In the genomic region with DNA sequence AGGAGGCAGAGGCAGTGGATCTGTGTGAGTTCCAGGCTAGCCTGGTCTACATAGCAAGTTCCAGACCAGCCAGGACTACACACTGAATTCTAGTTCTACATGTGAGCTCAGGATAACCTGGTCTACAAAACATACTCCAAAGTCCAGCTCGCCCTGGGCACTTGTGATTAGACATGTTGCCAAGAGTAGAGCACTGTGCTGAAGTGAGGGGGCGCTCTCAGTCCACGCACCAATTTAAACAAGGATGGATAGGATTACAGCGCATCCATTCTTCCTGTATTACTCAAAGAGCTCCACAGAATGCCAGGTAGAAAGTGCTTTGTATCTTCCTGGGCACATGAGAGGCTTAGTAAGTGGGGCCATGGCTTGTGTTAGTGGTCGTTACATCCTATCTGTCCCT, we compare ENCODE assay signal across 8 mouse cellular contexts. TPM values are rescaled to one million over a fixed set of nuclear protein-coding genes. Genes with fewer than 3 reads are reported as not detected.
DNase-seq lines count a peak whose midpoint lies in the region; ATAC-seq and TF ChIP-seq lines count a peak whose summit lies in the region.

No protein-coding gene starts in this region.

- H3K9me3 ChIP-seq in midbrain, embryonic 12.5 days = no peaks in the 10 kb centered on the region
- no peaks in the 10 kb centered on the region for H3K9me3 ChIP-seq in midbrain, embryonic 10.5 days (replicated peaks)
- no peaks in the 10 kb centered on the region for H3K9me3 ChIP-seq in stomach, postnatal 0 days (ENCODE audit: control insufficient read depth, low read length)
- no peaks in the 10 kb centered on the region for H3K9me3 ChIP-seq in intestine, embryonic 16.5 days (ENCODE audit: control insufficient read depth, low read length)

- no peak overlapping the region for H3K9ac ChIP-seq in midbrain, embryonic 12.5 days (replicated peaks)
- H3K9ac ChIP-seq in stomach, postnatal 0 days (ENCODE audit: low read length) = no peak overlapping the region
- no peak overlapping the region for H3K9ac ChIP-seq in intestine, embryonic 16.5 days (ENCODE audit: low read depth, low read length)

- no peaks in the 10 kb centered on the region for H3K27me3 ChIP-seq in midbrain, embryonic 12.5 days
- H3K27me3 ChIP-seq in midbrain, embryonic 10.5 days (ENCODE audit: low read depth, poor library complexity, severe bottlenecking) = no peaks in the 10 kb centered on the region
- no peaks in the 10 kb centered on the region for H3K27me3 ChIP-seq in stomach, postnatal 0 days (ENCODE audit: control insufficient read depth, insufficient read depth, low read length)
- H3K27me3 ChIP-seq in intestine, embryonic 16.5 days (replicated peaks; ENCODE audit: control insufficient read depth, insufficient read depth, low read length) = no peaks in the 10 kb centered on the region

- peaks cover 17% of the 10 kb centered on the region for H3K4me1 ChIP-seq in midbrain, embryonic 12.5 days
- H3K4me1 ChIP-seq in midbrain, embryonic 10.5 days = peaks cover 42% of the 10 kb centered on the region
- no peaks in the 10 kb centered on the region for H3K4me1 ChIP-seq in stomach, postnatal 0 days (replicated peaks; ENCODE audit: control insufficient read depth, insufficient read depth)
- H3K4me1 ChIP-seq in intestine, embryonic 16.5 days (ENCODE audit: control insufficient read depth, insufficient read depth, low read length) = peaks cover 3% of the 10 kb centered on the region; the same call in 1 of the 2 replicates

- H3K27ac ChIP-seq in midbrain, embryonic 12.5 days (replicated peaks) = 0 out of 2 replicates have a peak overlapping the region, but pooled peaks have one; percentile 7
- no peak overlapping the region for H3K27ac ChIP-seq in midbrain, embryonic 10.5 days (replicated peaks)
- H3K27ac ChIP-seq in stomach, postnatal 0 days (replicated peaks) = no peak overlapping the region
- H3K27ac ChIP-seq in intestine, embryonic 16.5 days (ENCODE audit: low read length) = no peak overlapping the region

- H3K4me3 ChIP-seq in midbrain, embryonic 12.5 days = no peak overlapping the region
- no peak overlapping the region for H3K4me3 ChIP-seq in midbrain, embryonic 10.5 days
- H3K4me3 ChIP-seq in stomach, postnatal 0 days (ENCODE audit: low read depth, low read length) = no peak overlapping the region
- H3K4me3 ChIP-seq in intestine, embryonic 16.5 days (ENCODE audit: low read length) = no peak overlapping the region

- peak; percentile 80 to 81 for DNase-seq in cerebellum, postnatal 10 days
- DNase-seq in cerebellum, adult 9-10 months = no peak
- no peak for DNase-seq in midbrain, embryonic 10.5 days (ENCODE audit: low spot score)
- peak; percentile 43 for DNase-seq in kidney, postnatal 14 days
- peak; percentile 62 for DNase-seq in stomach, postnatal 0 days (ENCODE audit: low spot score)

- peaks cover 11% of the 10 kb centered on the region for H3K36me3 ChIP-seq in midbrain, embryonic 12.5 days
- H3K36me3 ChIP-seq in midbrain, embryonic 10.5 days = peaks cover 21% of the 10 kb centered on the region
- no peaks in the 10 kb centered on the region; the same call in 1 of the 2 replicates for H3K36me3 ChIP-seq in stomach, postnatal 0 days (ENCODE audit: control insufficient read depth, insufficient read depth, low read length)
- no peaks in the 10 kb centered on the region for H3K36me3 ChIP-seq in intestine, embryonic 16.5 days (ENCODE audit: control insufficient read depth, insufficient read depth, low read length)

- peak; percentile 79 for TF ChIP-seq CTCF in stomach, postnatal 0 days (IDR thresholded peaks at IDR 0.05; ENCODE audit: low read depth)

- H3K4me2 ChIP-seq in midbrain, embryonic 12.5 days (replicated peaks) = no peak overlapping the region
- H3K4me2 ChIP-seq in stomach, postnatal 0 days (replicated peaks; ENCODE audit: low read depth) = no peak overlapping the region
- no peak overlapping the region for H3K4me2 ChIP-seq in intestine, embryonic 16.5 days (ENCODE audit: low read depth, low read length)

- ATAC-seq in midbrain, embryonic 12.5 days (ENCODE audit: low FRiP score, low read depth) = no peak
- no peak for ATAC-seq in stomach, postnatal 0 days (ENCODE audit: low FRiP score, low TSS enrichment)
- no peak for ATAC-seq in intestine, embryonic 16.5 days
- ATAC-seq in frontal cortex, adult (ENCODE audit: low TSS enrichment) = no peak

- WGBS in midbrain, embryonic 12.5 days = 40% methylated on average over 5 of the region's 5 CpGs
- 33% methylated on average over 5 of the region's 5 CpGs for WGBS in midbrain, embryonic 10.5 days
- 40% methylated on average over 5 of the region's 5 CpGs for WGBS in stomach, postnatal 0 days
- WGBS in intestine, embryonic 16.5 days = 48% methylated on average over 5 of the region's 5 CpGs

- TF ChIP-seq EP300 in stomach, postnatal 0 days (optimal IDR thresholded peaks at IDR 0.05) = no peak

RNA-seq across cellular contexts. Expression of gene Rab25, which starts 3.6 kb away (rescaled TPM):
- 0.21 and 0.47 TPM in 2 replicates for polyA plus RNA-seq in midbrain, embryonic 12.5 days (2016; fragmentation: Nextera tagmentation; extraction: Ambion mirVana)
- 0.49 and 0.79 TPM in 2 replicates for polyA plus RNA-seq in midbrain, embryonic 10.5 days (2016; fragmentation: Nextera tagmentation; extraction: Ambion mirVana)
- 252 and 271 TPM in 2 replicates for polyA plus RNA-seq in stomach, postnatal 0 days (2015; fragmentation: Nextera tagmentation; extraction: Ambion mirVana)
- 102 and 109 TPM in 2 replicates for polyA plus RNA-seq in intestine, embryonic 16.5 days (2015; fragmentation: Nextera tagmentation; extraction: Ambion mirVana)

RNA-seq across cellular contexts. Expression of gene Lamtor2, which starts 8.4 kb away (rescaled TPM):
- polyA plus RNA-seq in midbrain, embryonic 12.5 days (2016; fragmentation: Nextera tagmentation; extraction: Ambion mirVana) = 137 and 152 TPM in 2 replicates
- 175 and 192 TPM in 2 replicates for polyA plus RNA-seq in midbrain, embryonic 10.5 days (2016; fragmentation: Nextera tagmentation; extraction: Ambion mirVana)
- 154 and 157 TPM in 2 replicates for polyA plus RNA-seq in stomach, postnatal 0 days (2015; fragmentation: Nextera tagmentation; extraction: Ambion mirVana)
- 244 and 256 TPM in 2 replicates for polyA plus RNA-seq in intestine, embryonic 16.5 days (2015; fragmentation: Nextera tagmentation; extraction: Ambion mirVana)

RNA-seq across cellular contexts. Expression of gene Ubqln4, which starts 9.0 kb away (rescaled TPM):
- polyA plus RNA-seq in midbrain, embryonic 12.5 days (2016; fragmentation: Nextera tagmentation; extraction: Ambion mirVana) = 64.7 and 71.2 TPM in 2 replicates
- 71.1 and 74.1 TPM in 2 replicates for polyA plus RNA-seq in midbrain, embryonic 10.5 days (2016; fragmentation: Nextera tagmentation; extraction: Ambion mirVana)
- polyA plus RNA-seq in stomach, postnatal 0 days (2015; fragmentation: Nextera tagmentation; extraction: Ambion mirVana) = 19.5 and 21.8 TPM in 2 replicates
- 37.2 and 38.9 TPM in 2 replicates for polyA plus RNA-seq in intestine, embryonic 16.5 days (2015; fragmentation: Nextera tagmentation; extraction: Ambion mirVana)

RNA-seq across cellular contexts. Expression of gene Mex3a, which starts 12.3 kb away (rescaled TPM):
- polyA plus RNA-seq in midbrain, embryonic 12.5 days (2016; fragmentation: Nextera tagmentation; extraction: Ambion mirVana) = 47.8 and 49.9 TPM in 2 replicates
- 27.7 and 33.8 TPM in 2 replicates for polyA plus RNA-seq in midbrain, embryonic 10.5 days (2016; fragmentation: Nextera tagmentation; extraction: Ambion mirVana)
- polyA plus RNA-seq in stomach, postnatal 0 days (2015; fragmentation: Nextera tagmentation; extraction: Ambion mirVana) = 3.3 and 3.4 TPM in 2 replicates
- polyA plus RNA-seq in intestine, embryonic 16.5 days (2015; fragmentation: Nextera tagmentation; extraction: Ambion mirVana) = 6.5 and 7.3 TPM in 2 replicates

RNA-seq across cellular contexts. Expression of gene Ssr2, which starts 31.2 kb away (rescaled TPM):
- 132 and 137 TPM in 2 replicates for polyA plus RNA-seq in midbrain, embryonic 12.5 days (2016; fragmentation: Nextera tagmentation; extraction: Ambion mirVana)
- polyA plus RNA-seq in midbrain, embryonic 10.5 days (2016; fragmentation: Nextera tagmentation; extraction: Ambion mirVana) = 201 and 207 TPM in 2 replicates
- polyA plus RNA-seq in stomach, postnatal 0 days (2015; fragmentation: Nextera tagmentation; extraction: Ambion mirVana) = 257 and 271 TPM in 2 replicates
- 371 and 377 TPM in 2 replicates for polyA plus RNA-seq in intestine, embryonic 16.5 days (2015; fragmentation: Nextera tagmentation; extraction: Ambion mirVana)

Comparison
In these comparisons a context has a peak if more than half of its experiments do, and no peak if none do; other contexts are left out.
1. DNase-seq: peak in cerebellum, postnatal 10 days (2 of 2), kidney, postnatal 14 days (single experiment) and stomach, postnatal 0 days (single experiment); none in cerebellum, adult 9-10 months (single experiment) and midbrain, embryonic 10.5 days (single experiment).
2. RNA of gene Rab25, which starts 3.6 kb away (polyA plus RNA-seq): 252 to 271 TPM in stomach, postnatal 0 days and 102 to 109 TPM in intestine, embryonic 16.5 days; 0.49 to 0.79 TPM in midbrain, embryonic 10.5 days and 0.21 to 0.47 TPM in midbrain, embryonic 12.5 days; every median in the first group is over 10 times any median in the second.